Mouse (Mus musculus) kidney, adult 18-20 months (tissue): ENCODE data around the gene Hexim1.

Experiments
- DNase-seq: peaks from one replicate; pipeline ENCODE4 v3.0.0; 2021

The Hexim1 gene

DNA sequence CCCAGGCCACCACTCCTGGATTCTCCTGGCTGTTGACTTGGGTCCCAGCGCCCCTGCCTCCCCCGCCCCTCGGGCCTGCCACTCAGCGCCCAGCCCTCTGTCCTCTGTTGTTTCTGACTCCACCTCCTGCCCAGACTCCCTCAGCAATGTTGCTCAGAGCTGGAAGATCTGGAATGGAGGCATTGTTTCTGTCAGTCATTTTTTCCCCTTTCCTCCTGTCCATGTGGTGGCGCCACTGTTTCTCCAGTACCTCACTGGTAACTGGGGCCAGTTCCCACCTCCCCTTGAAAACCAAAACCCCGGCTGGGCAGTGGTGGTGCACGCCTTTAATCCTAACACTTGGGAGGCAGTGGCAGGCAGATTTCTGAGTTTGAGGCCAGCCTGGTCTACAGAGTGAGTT, 45.4 kb downstream of the Hexim1 start:
- DNase-seq, result no peak

DNA sequence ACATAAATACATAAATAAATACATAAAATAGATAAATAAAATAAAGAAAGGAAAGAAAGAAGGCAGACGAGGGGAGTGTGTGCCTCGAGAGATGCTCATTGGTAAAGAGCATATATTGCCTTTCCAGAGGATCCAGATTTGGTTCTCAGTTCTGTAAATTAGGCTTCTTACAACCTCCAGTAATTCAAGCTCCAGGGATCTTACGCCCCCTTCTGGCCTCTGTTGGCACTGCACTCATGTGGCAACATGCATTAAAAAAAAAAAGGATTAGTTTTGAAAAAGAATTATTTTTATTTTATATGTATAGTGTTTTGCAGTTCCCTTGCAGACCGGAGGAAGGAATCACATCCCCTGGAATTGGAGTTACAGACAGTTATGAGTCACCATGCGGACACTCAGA, 46.1 kb downstream of the Hexim1 start:
- DNase-seq, result no peak

DNA sequence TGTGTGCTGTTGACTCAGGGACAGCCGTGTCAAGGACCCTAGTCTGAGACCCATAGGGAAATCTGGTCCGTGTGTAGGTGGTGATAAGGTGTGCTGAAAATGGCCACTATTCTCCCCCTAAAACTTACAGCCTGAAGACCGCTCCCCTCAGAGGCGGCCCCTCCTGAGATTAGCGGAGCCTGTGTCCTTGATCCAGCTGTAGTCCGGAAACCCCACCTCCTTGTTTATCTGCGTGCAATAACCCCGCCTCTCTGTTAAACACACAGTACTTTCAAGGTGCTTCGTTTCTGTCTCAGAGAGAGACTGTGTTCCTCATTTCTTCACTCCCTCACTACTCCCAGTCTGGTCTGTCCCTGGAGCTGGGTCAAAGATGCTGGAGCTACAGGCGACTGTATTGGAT, 48.4 kb downstream of the Hexim1 start:
- DNase-seq, result no peak

DNA sequence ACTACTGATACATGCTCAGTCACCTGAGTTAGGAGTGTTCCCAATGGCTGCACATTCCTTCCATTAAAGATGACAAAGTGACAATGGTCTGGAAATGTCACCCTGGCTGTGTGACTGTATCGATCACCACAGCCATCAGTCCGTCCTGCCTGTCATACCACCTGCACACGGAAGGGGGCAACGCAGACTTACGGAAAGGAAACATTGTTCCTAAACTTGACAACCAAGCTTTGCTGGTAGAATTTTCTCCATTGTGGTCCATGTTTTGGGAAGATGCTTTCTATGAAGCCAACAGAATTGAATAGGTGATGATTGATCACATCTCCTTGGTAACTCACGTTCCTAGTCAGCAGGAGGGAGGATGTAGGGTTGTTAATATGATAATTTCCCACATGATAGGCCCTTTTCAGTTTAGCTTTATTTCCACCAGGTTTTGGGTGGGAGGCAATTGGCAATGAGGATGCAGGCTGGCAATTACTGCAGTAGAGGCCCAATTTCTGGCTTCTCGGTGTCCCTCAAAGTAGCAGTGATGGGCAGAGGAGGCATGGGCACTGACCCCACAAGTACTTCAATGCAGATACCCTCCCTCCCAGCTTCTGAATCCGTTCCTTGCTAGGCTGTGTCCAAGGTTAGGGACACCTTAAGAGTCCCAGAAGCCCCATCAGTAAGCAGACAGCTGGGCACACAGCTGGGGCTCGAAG, 52.8 kb downstream of the Hexim1 start:
- DNase-seq, result peak; percentile 81
